Mouse (Mus musculus): ENCODE results near the gene Rab35. TPM values are rescaled to one million over a fixed set of nuclear protein-coding genes. Genes with fewer than 3 reads are reported as not detected.

Rab35 gene
- total and polyA plus RNA-seq, 3 experiments: 33.8 to 62.2 (median 37.5) TPM

DNA sequence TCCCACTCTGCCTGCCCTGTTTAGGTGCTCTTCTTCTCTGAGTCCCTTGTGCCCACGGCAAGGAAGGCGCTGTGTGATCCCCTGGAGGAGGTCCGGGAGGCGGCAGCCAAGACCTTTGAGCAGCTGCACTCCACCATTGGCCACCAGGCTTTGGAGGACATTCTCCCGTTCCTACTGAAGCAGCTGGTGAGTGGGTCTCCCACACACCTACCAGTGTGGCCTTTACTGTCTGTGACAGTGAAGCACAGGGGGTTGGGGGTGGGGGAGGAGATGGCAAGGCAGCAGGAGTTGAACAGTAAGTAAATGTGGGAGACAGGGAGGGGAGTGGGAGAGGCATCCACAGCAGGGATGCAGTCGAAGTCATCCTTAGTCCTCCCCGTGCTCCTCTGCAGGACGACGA, 18.4 kb upstream of the Rab35 start:
- no peak overlapping the region for H3K9ac ChIP-seq (ENCODE audit: insufficient read depth, low read depth)
- no peak overlapping the region for H3K27ac ChIP-seq (ENCODE audit: insufficient read depth, low read depth)
- dilution Hi-C loops (cut with MboI; ENCODE audit: extremely low pct_ligation_motif_present, extremely low pct_unique_long_range_greater_than_20kb, low sequenced_read_pairs): no loop called here
- no peaks in the 10 kb centered on the region for H3K79me2 ChIP-seq (replicated peaks; ENCODE audit: control insufficient read depth, extremely low read depth, insufficient read depth, poor library complexity, severe bottlenecking)
- no peak for TF ChIP-seq HCFC1 (IDR thresholded peaks at IDR 0.05; ENCODE audit: low read depth, low read length)
- no peak for TF ChIP-seq PAX5 (IDR thresholded peaks at IDR 0.05; ENCODE audit: low read length)
- no peak for TF ChIP-seq E2F4 (IDR thresholded peaks at IDR 0.05; ENCODE audit: insufficient replicate concordance, low read depth, low read length)
- TF ChIP-seq NELFE (IDR thresholded peaks at IDR 0.05; ENCODE audit: low read depth, low read length): no peak
- TF ChIP-seq IRF4 (IDR thresholded peaks at IDR 0.05; ENCODE audit: low read depth, low read length): no peak
- TF ChIP-seq POLR2A (IDR thresholded peaks at IDR 0.05; ENCODE audit: low read depth, low read length): no peak
- no peak for TF ChIP-seq USF1 (IDR thresholded peaks at IDR 0.05; ENCODE audit: low read depth, low read length)
- no peak for TF ChIP-seq MAFK (IDR thresholded peaks at IDR 0.05; ENCODE audit: insufficient replicate concordance, low read length)
- no peaks in the 10 kb centered on the region for H3K4me1 ChIP-seq (ENCODE audit: control insufficient read depth in 1 of 2, insufficient read depth in 2 of 2)
- no peak overlapping the region for H3K4me2 ChIP-seq (ENCODE audit: insufficient read depth, low read depth, poor library complexity, severe bottlenecking)
- in situ Hi-C loops (cut with MboI; ENCODE audit: low pct_ligation_motif_present, low pct_unique_long_range_greater_than_20kb, low sequenced_read_pairs): loop anchor here (5.0 kb wide), 1 partner anchor 36 kb away; no protein-coding TSS in a partner anchor
- no peaks in the 10 kb centered on the region for H3K9me3 ChIP-seq (replicated peaks; ENCODE audit: low read length)
- no peak for DNase-seq (ENCODE audit: extremely low read depth)
- no peaks in the 10 kb centered on the region for H3K27me3 ChIP-seq (replicated peaks)
- no peak overlapping the region for H3K4me3 ChIP-seq (replicated peaks in 1 of 3; ENCODE audit: low read depth in 2 of 3, low read length in 2 of 3, poor library complexity in 1 of 3)
- peaks cover 96 to 100% of the 10 kb centered on the region in 2 experiments for H3K36me3 ChIP-seq (replicated peaks in 1 of 2; ENCODE audit: control insufficient read depth in 1 of 2, insufficient read depth in 1 of 2, low read length in 1 of 2)

DNA sequence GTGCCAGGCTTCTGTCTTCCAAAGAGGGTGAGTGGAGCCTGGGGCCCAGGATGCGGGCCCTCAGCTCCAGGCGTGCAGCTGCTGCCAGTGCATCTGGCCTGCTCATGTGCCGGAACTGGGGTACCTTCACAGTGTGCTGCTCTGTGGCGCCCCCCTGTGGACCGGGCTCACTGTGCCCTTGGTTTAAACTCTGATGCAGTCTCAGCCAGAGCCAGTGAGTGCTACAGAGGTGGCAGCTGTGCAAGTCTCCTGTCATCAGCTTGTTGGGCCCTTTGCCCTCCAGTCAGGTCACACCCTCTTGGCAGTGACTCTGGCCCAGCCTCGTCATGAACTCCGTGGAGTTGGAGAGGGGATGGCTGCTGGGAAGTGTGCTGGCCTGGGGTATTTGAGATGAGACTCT, 16.8 kb upstream of the Rab35 start:
- TF ChIP-seq CTCF (conservative IDR thresholded peaks at IDR 0.05 in 1 of 2, IDR thresholded peaks at IDR 0.05 in 1 of 2; ENCODE audit: low read depth in 2 of 2, low read length in 2 of 2): peak; percentile 24 to 58; a peak in 3 of 4 replicates
- TF ChIP-seq MEF2A (IDR thresholded peaks at IDR 0.05; ENCODE audit: borderline replicate concordance, low read depth, low read length): no peak
- peak; percentile 3 for TF ChIP-seq RAD21 (IDR thresholded peaks at IDR 0.05; ENCODE audit: low read depth, low read length)
- TF ChIP-seq SMC3 (IDR thresholded peaks at IDR 0.05; ENCODE audit: low read depth, low read length): peak; percentile 36
- dilution Hi-C loops (cut with MboI; ENCODE audit: extremely low pct_ligation_motif_present, extremely low pct_unique_long_range_greater_than_20kb, low sequenced_read_pairs): no loop called here

DNA sequence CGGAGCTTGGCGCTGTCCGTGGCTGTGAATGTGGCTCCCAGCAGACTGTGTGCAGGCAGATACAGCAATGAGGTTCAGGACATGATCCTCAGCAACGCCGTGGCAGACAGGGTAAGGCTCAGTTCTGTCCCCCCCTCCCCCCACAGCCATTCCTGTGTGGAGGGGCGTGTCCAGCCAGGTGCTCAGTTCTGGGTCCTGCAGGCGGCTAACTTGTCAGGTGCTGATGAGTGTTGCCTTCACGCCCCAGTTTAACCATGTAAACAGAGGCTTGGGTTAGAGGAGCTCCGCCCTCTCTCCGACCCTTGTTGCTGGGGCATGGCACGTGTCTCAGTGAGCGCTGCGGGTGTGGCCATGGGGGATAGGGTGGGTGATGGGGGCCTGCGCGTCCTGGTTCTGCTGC, 12.0 kb upstream of the Rab35 start:
- Histone ChIP-seq H3K4me3 (replicated peaks in 1 of 3; ENCODE audit: low read depth in 2 of 3, low read length in 2 of 3, poor library complexity in 1 of 3) (no peak overlapping the region), H3K27me3 (replicated peaks) (no peaks in the 10 kb centered on the region), H3K27ac (ENCODE audit: insufficient read depth, low read depth) (no peak overlapping the region), H3K79me2 (replicated peaks; ENCODE audit: control insufficient read depth, extremely low read depth, insufficient read depth, poor library complexity, severe bottlenecking) (no peaks in the 10 kb centered on the region), H3K4me2 (ENCODE audit: insufficient read depth, low read depth, poor library complexity, severe bottlenecking) (no peak overlapping the region), H3K4me1 (ENCODE audit: control insufficient read depth in 1 of 2, insufficient read depth in 2 of 2) (peaks cover 6 to 18% of the 10 kb centered on the region in 2 experiments; a peak in 3 of 4 replicates), H3K9ac (ENCODE audit: insufficient read depth, low read depth) (no peak overlapping the region), H3K36me3 (replicated peaks in 1 of 2; ENCODE audit: control insufficient read depth in 1 of 2, insufficient read depth in 1 of 2, low read length in 1 of 2) (peaks cover 72 to 83% of the 10 kb centered on the region in 2 experiments), H3K9me3 (replicated peaks; ENCODE audit: low read length) (no peaks in the 10 kb centered on the region)
- no peak for TF ChIP-seq GABPA (IDR thresholded peaks at IDR 0.05; ENCODE audit: insufficient replicate concordance, low read depth, low read length)
- no peak for TF ChIP-seq CTCF (conservative IDR thresholded peaks at IDR 0.05 in 1 of 2, IDR thresholded peaks at IDR 0.05 in 1 of 2; ENCODE audit: low read depth in 2 of 2, low read length in 2 of 2)
- no peak for TF ChIP-seq USF1 (IDR thresholded peaks at IDR 0.05; ENCODE audit: low read depth, low read length)
- TF ChIP-seq MAX (IDR thresholded peaks at IDR 0.05; ENCODE audit: low read length): no peak
- no peak for TF ChIP-seq MEF2A (IDR thresholded peaks at IDR 0.05; ENCODE audit: borderline replicate concordance, low read depth, low read length)
- no peak for TF ChIP-seq USF2 (conservative IDR thresholded peaks at IDR 0.05; ENCODE audit: low read depth, low read length)
- no peak for TF ChIP-seq ZC3H11A (IDR thresholded peaks at IDR 0.05; ENCODE audit: low read depth, low read length)
- no peak for TF ChIP-seq PAX5 (IDR thresholded peaks at IDR 0.05; ENCODE audit: low read length)
- TF ChIP-seq ZMIZ1 (IDR thresholded peaks at IDR 0.05; ENCODE audit: low read depth, low read length): no peak
- no peak for TF ChIP-seq CHD2 (IDR thresholded peaks at IDR 0.05; ENCODE audit: low read length)
- dilution Hi-C loops (cut with MboI; ENCODE audit: extremely low pct_ligation_motif_present, extremely low pct_unique_long_range_greater_than_20kb, low sequenced_read_pairs) (no loop called here), in situ Hi-C loops (cut with MboI; ENCODE audit: low pct_ligation_motif_present, low pct_unique_long_range_greater_than_20kb, low sequenced_read_pairs) (no loop called here)
- DNase-seq (ENCODE audit: extremely low read depth): no peak

More for the DNA sequence above, 16.8 kb upstream of the Rab35 start:
- in situ Hi-C loops (cut with MboI; ENCODE audit: low pct_ligation_motif_present, low pct_unique_long_range_greater_than_20kb, low sequenced_read_pairs): loop anchor here (5.0 kb wide), 1 partner anchor 38 kb away; no protein-coding TSS in a partner anchor
- H3K36me3 ChIP-seq (replicated peaks in 1 of 2; ENCODE audit: control insufficient read depth in 1 of 2, insufficient read depth in 1 of 2, low read length in 1 of 2): peaks cover 97 to 100% of the 10 kb centered on the region in 2 experiments
- H3K79me2 ChIP-seq (replicated peaks; ENCODE audit: control insufficient read depth, extremely low read depth, insufficient read depth, poor library complexity, severe bottlenecking): no peaks in the 10 kb centered on the region
- H3K4me2 ChIP-seq (ENCODE audit: insufficient read depth, low read depth, poor library complexity, severe bottlenecking): no peak overlapping the region
- H3K27ac ChIP-seq (ENCODE audit: insufficient read depth, low read depth): no peak overlapping the region
- H3K9ac ChIP-seq (ENCODE audit: insufficient read depth, low read depth): no peak overlapping the region
- H3K4me3 ChIP-seq (replicated peaks in 1 of 3; ENCODE audit: low read depth in 2 of 3, low read length in 2 of 3, poor library complexity in 1 of 3): no peak overlapping the region
- no peaks in the 10 kb centered on the region for H3K4me1 ChIP-seq (ENCODE audit: control insufficient read depth in 1 of 2, insufficient read depth in 2 of 2)
- H3K9me3 ChIP-seq (replicated peaks; ENCODE audit: low read length): no peaks in the 10 kb centered on the region
- H3K27me3 ChIP-seq (replicated peaks): no peaks in the 10 kb centered on the region
- no peak for DNase-seq (ENCODE audit: extremely low read depth)

All from CH12.LX (cell line).